Mouse (Mus musculus) embryonic fibroblast, embryonic 13.5 days (primary cell): ENCODE measurements around the gene Necab3.

ENCODE experiments used
- CTCF ChIP-seq: IDR thresholded peaks from 2 replicates; pipeline ENCODE4 v1.5.1; 2011; ENCODE audit warnings: mild to moderate bottlenecking, control low read depth, low read length, moderate library complexity, borderline replicate concordance; ENCODE audit not compliant: insufficient read depth
- POLR2A ChIP-seq: IDR thresholded peaks from 2 replicates; pipeline ENCODE4 v1.6.1; 2011; ENCODE audit warnings: low read depth, mild to moderate bottlenecking, control low read depth, low read length, moderate library complexity

GRCm38 (mm10) chr2:154525285-154525684 is 33.4 kb downstream of the Necab3 start:
- TF ChIP-seq CTCF (no peak), POLR2A (no peak)
